Mouse (Mus musculus): ENCODE results near the gene AC129217.1.

DNA sequence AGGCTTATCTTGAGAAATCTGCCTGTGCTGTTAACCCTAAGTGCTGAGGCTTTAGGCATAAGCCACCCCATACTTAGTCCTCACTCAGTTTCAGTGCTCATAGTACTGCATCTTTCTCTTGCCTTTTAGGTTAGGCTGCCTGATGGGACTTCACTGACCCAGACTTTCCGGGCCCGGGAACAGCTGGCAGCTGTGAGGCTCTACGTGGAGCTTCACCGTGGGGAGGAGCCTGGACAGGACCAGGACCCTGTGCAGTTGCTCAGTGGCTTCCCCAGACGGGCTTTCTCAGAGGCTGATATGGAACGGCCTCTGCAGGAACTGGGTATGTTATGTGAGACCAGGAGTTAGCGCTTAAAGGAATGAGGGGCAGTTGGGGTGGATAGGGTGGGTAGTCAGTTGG is 45.5 kb downstream of the AC129217.1 start:
- TF ChIP-seq ELF1 (IDR thresholded peaks at IDR 0.05; ENCODE audit: low read depth, low read length) = no peak
- TF ChIP-seq USF2 (IDR thresholded peaks at IDR 0.05; ENCODE audit: borderline replicate concordance in 1 of 2, insufficient read depth in 1 of 2, low read depth in 1 of 2, low read length in 2 of 2) = no peak
- TF ChIP-seq POLR2AphosphoS2 (IDR thresholded peaks at IDR 0.05; ENCODE audit: low read length) = no peak
- no peak for TF ChIP-seq HCFC1 (IDR thresholded peaks at IDR 0.05; ENCODE audit: low read depth, low read length)
- TF ChIP-seq CTCF (IDR thresholded peaks at IDR 0.05 in 2 of 3, conservative IDR thresholded peaks at IDR 0.05 in 1 of 3; ENCODE audit: control insufficient read depth in 1 of 3, insufficient read depth in 1 of 3, low read depth in 2 of 3, low read length in 3 of 3, poor library complexity in 1 of 3, severe bottlenecking in 1 of 3) = no peak
- no peak for TF ChIP-seq CHD2 (IDR thresholded peaks at IDR 0.05; ENCODE audit: low read length)
